Mouse (Mus musculus) lung, embryonic 14.5 days (tissue): ENCODE data around the gene Glce. TPM values are rescaled to one million over a fixed set of nuclear protein-coding genes. Genes with fewer than 3 reads are reported as not detected.

Experiments used
- ATAC-seq: fragments of 200-750 bp; cut with Nextera tagmentation; 2 replicates; pipeline ENCODE4 v1.8.0; 2017; ENCODE audit warnings: mild to moderate bottlenecking, moderate TSS enrichment, moderate library complexity; ENCODE audit not compliant: insufficient read depth
- DNase-seq: peaks from one replicate; pipeline ENCODE4 v3.0.0-alpha.2; 2015
- H3K27ac ChIP-seq: fragments of 300-500 bp; sonication (generic); 2 replicates; pipeline ENCODE4 v1.5.1; 2014; ENCODE audit warnings: low read depth, mild to moderate bottlenecking, moderate library complexity
- H3K27me3 ChIP-seq: fragments of 300-500 bp; sonication (generic); 2 replicates; pipeline ENCODE4 v1.6.1; 2014; ENCODE audit warnings: low read length, control low read depth; ENCODE audit not compliant: insufficient read depth
- H3K36me3 ChIP-seq: fragments of 300-500 bp; sonication (generic); 2 replicates; pipeline ENCODE4 v1.6.1; 2014; ENCODE audit warnings: control low read depth; ENCODE audit not compliant: insufficient read depth
- H3K4me1 ChIP-seq: fragments of 300-500 bp; sonication (generic); 2 replicates; pipeline ENCODE4 v1.6.1; 2014; ENCODE audit warnings: antibody characterized with exemption, control low read depth; ENCODE audit not compliant: insufficient read depth
- H3K4me2 ChIP-seq: fragments of 300-500 bp; sonication (generic); 2 replicates; pipeline ENCODE4 v1.6.1; 2014; ENCODE audit warnings: mild to moderate bottlenecking
- H3K4me3 ChIP-seq: fragments of 300-500 bp; sonication (generic); 2 replicates; pipeline ENCODE4 v1.5.1; 2014; ENCODE audit warnings: low read depth, low read length
- H3K9ac ChIP-seq: fragments of 300-500 bp; sonication (generic); 2 replicates; pipeline ENCODE4 v1.6.1; 2014
- H3K9me3 ChIP-seq: fragments of 300-500 bp; sonication (generic); 2 replicates; pipeline ENCODE4 v1.6.1; 2016; ENCODE audit warnings: low read depth, low read length, control low read depth
- CTCF ChIP-seq: IDR thresholded peaks from 2 replicates; pipeline ENCODE4 v1.5.1; 2016; ENCODE audit warnings: antibody characterized with exemption, low read depth
- WGBS: fragments of 180-500 bp; shearing (Covaris S2); extraction: QIAGEN DNeasy Blood & Tissue Kit; methylation state at CpG from one replicate; pipeline ENCODE4 v1.1.7; 2014; 5-methylcytosine and 5-hydroxymethylcytosine counted together
- polyA plus RNA-seq: library from polyadenylated mRNA; unstranded; fragments of >200 nt; fragmentation: Nextera tagmentation; extraction: Ambion mirVana; gene quantifications from 2 replicates; pipeline ENCODE4 v1.2.1, GENCODE M21; 2014

Glce gene
- polyA plus RNA-seq, 1 experiment from 2014 or later: 25.9 TPM

DNA sequence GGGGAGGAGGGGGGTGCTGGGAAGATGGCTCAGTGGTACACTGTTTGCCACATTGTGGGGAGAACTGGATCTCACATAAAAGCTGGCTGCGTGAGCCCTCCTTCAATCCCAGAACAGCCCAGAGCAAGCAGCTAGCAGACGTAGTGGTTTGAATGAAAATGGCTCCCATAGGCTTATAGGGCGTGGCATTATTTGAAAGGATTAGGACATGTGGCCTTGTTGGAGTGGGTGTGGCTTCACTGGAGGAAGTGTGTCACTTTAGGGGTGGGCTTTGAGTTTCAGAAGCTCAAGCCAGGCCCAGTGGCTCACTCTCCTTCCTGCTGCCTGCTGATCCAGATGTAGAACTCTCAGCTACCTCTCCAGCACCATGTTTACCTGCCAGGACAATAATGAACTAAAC is 90.2 kb downstream of the Glce start:
- no peak for TF ChIP-seq CTCF
- no peak for ATAC-seq
- no peaks in the 10 kb centered on the region for H3K4me1 ChIP-seq
- no peak overlapping the region for H3K9ac ChIP-seq
- H3K36me3 ChIP-seq: no peaks in the 10 kb centered on the region
- WGBS: 92% methylated on average over 3 of the region's 3 CpGs
- H3K27me3 ChIP-seq: peaks cover 3% of the 10 kb centered on the region; the same call in 1 of the 2 replicates
- no peak overlapping the region for H3K4me2 ChIP-seq
- no peak overlapping the region for H3K27ac ChIP-seq
- H3K9me3 ChIP-seq: no peaks in the 10 kb centered on the region
- no peak for DNase-seq
- no peak overlapping the region for H3K4me3 ChIP-seq

DNA sequence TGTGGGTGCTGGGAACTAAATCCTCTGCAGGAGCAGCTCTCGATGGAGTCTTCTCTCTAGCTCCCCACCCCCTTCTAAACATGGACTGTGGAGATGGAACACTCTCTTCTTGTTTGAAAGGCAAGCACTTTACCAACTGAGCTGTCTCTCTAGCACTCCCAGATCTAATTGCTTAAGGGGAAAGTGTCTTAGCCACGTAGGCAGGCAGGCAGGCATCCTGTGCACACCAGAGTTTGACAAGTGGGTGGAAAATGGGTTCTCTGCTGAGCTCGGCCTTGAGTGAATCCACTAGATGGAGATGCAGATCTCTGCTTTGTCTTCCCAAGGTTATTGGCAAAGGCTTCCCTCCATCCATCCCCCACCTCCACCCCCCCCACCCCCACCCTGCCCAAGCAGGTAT is 94.4 kb downstream of the Glce start:
- DNase-seq: no peak
- H3K36me3 ChIP-seq: no peaks in the 10 kb centered on the region
- no peak overlapping the region for H3K27ac ChIP-seq
- H3K4me1 ChIP-seq: no peaks in the 10 kb centered on the region
- H3K4me3 ChIP-seq: no peak overlapping the region
- H3K9me3 ChIP-seq: no peaks in the 10 kb centered on the region
- TF ChIP-seq CTCF: no peak
- 37% methylated on average over 3 of the region's 3 CpGs for WGBS
- no peak overlapping the region for H3K9ac ChIP-seq
- H3K4me2 ChIP-seq: no peak overlapping the region
- H3K27me3 ChIP-seq: peaks cover 13% of the 10 kb centered on the region; the same call in 1 of the 2 replicates
- no peak for ATAC-seq

DNA sequence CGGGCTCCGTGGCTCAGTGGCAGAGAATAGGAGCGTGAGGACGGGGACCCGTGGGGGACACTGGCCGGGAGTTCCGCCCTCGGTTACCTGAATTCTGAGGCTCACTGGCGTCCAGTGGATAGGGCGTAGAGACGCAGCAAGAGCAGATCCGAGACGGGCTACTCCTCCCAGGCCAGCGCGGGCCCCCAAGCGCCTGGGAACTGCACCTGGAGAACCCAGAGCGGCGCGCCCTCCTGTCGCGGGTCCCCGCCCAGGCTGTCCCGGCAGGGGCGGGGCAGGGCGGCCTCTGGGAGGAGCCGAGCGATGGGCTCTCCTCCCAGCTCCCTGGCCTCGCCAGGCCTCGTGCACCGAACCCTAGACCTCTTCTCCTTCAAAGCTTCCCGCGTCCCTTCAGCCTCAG is 95.9 kb downstream of the Glce start, which contains the start of gene Paqr5:
Gene Paqr5, minus strand, starts transcription at position 257 of the 400 bp plus-strand sequence.
- no peak for TF ChIP-seq CTCF
- ATAC-seq (peak; percentile 84), DNase-seq (peak; percentile 77)
- H3K4me2 ChIP-seq: peak within 1 kb of the TSS; percentile 74
- H3K4me1 ChIP-seq: no peaks in the 10 kb centered on the region
- H3K27me3 ChIP-seq: peaks cover 13% of the 10 kb centered on the region; the same call in 1 of the 2 replicates
- H3K9me3 ChIP-seq: no peaks in the 10 kb centered on the region
- peak within 1 kb of the TSS; percentile 40 for H3K9ac ChIP-seq
- H3K4me3 ChIP-seq: peak within 1 kb of the TSS; percentile 41
- H3K27ac ChIP-seq: no peak within 1 kb of the TSS
- no peaks in the 10 kb centered on the region for H3K36me3 ChIP-seq
- WGBS: under 1% methylated on average over 32 of the region's 32 CpGs

DNA sequence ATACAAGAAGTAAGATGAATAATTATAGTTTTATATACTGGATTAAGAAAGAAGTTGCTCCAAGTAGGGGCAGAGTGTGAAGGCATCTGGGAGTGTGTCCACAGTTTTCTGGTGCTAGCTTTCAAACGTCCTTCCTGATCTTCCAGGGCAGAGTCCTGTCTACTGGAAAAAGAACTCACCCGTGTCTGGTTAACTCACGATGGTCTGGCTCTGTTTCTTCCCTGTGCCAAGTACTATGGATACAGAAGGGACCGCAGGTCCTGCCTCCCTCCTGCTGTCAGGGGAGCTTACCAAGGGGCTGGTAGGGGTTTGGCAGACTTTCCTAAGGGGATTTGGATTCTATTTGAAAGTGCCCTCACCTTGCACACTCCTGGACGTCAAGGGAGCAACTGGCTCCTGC is 97.4 kb downstream of the Glce start:
- no peak for TF ChIP-seq CTCF
- Histone ChIP-seq H3K27me3 (peaks cover 13% of the 10 kb centered on the region; the same call in 1 of the 2 replicates), H3K4me3 (no peak overlapping the region), H3K27ac (no peak overlapping the region), H3K4me2 (no peak overlapping the region), H3K4me1 (no peaks in the 10 kb centered on the region), H3K9ac (no peak overlapping the region), H3K36me3 (no peaks in the 10 kb centered on the region), H3K9me3 (no peaks in the 10 kb centered on the region)
- 42% methylated on average over 5 of the region's 5 CpGs for WGBS
- no peak for DNase-seq
- ATAC-seq: no peak

DNA sequence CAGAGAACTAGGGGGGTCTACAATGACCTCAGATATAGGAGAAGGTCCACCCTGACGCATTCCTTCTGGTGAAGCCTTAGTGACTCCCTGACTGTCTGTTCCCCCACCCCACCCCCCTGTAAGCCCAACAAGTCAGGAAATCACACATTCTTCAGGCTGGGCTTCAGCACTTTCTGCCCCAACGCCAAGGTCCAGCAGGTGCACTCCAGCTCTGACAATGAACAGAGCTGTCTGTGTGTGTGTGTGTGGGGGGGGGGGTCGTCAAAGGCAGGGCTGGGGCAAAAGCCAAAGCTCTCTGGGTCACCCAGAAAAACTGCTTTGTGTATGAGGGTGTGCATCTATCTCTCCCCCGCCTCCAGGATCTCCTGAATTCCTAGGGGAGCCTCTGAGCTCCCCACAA is 98.6 kb downstream of the Glce start:
- ATAC-seq: no peak
- TF ChIP-seq CTCF: no peak
- no peak overlapping the region for H3K4me2 ChIP-seq
- no peaks in the 10 kb centered on the region for H3K36me3 ChIP-seq
- no peaks in the 10 kb centered on the region for H3K4me1 ChIP-seq
- H3K27ac ChIP-seq: no peak overlapping the region
- no peak overlapping the region for H3K9ac ChIP-seq
- peaks cover 13% of the 10 kb centered on the region; the same call in 1 of the 2 replicates for H3K27me3 ChIP-seq
- no peak overlapping the region for H3K4me3 ChIP-seq
- no peak for DNase-seq
- WGBS: 33% methylated on average over 4 of the region's 4 CpGs
- H3K9me3 ChIP-seq: no peaks in the 10 kb centered on the region

DNA sequence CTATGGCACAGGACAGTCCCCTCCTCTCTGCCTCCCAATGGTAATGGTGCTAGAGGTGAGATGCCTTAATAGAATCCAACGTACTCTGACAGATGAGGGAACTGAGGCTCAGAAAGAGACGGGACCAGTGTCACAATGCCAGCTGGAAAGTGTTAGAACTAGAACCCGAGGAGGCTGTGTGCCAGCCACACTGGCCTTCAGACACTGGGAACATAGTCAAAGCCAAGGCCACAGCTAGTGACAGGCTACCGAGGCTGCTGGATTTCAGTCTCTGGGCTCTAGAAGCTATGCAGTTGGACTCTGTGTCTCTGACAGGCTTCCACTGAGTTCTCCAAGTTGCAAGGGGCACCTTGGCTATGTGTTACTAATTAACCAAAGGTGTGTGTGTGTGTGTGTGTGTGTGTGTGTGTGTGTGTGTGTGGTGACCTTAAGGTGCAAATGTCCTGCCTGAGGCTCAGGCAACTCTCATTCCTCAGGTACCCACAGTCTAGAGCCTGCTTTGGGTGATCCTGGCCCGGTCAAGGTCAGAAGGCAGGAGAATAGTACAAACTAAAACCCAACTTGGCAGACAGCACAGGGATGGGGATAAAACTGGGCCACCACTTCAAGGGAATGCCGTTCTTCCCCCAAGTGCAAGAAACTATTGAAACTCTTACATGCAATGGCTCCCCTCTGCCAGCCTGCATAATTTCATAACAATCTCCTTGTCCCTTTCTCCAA is 99.3 kb downstream of the Glce start:
- H3K9ac ChIP-seq: no peak overlapping the region
- H3K4me2 ChIP-seq: no peak overlapping the region
- no peaks in the 10 kb centered on the region for H3K9me3 ChIP-seq
- peaks cover 13% of the 10 kb centered on the region; the same call in 1 of the 2 replicates for H3K27me3 ChIP-seq
- 75% methylated on average over 6 of the region's 6 CpGs for WGBS
- no peaks in the 10 kb centered on the region for H3K4me1 ChIP-seq
- TF ChIP-seq CTCF: no peak
- H3K36me3 ChIP-seq: no peaks in the 10 kb centered on the region
- H3K4me3 ChIP-seq: no peak overlapping the region
- no peak overlapping the region for H3K27ac ChIP-seq
- DNase-seq (no peak), ATAC-seq (no peak)

DNA sequence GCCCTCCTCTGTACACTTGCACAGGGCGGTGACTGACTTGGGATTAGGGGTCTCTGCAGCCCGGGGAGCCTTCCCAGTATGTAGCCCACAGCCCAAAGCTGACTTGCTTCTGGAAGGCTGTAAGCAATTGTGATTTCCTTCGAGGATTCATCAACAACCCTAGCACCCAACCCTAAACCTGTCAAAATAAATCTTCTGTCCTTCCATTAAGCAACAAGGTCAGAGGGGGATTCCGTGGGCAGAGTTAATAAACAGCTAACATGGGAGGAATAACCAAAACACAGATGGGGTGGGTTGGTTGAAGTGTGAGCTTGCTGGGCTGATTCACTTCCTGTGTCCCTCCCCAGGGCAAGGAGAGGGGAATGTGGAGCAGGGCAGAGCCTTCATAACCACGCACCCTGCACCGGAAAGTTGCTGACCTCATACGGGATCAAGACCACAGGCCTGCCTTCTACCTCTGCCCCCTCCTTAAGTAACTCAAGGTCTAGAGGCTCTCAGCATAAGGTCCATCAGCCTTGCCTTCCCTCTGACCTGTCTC is 100.8 kb downstream of the Glce start:
- 46% methylated on average over 7 of the region's 7 CpGs for WGBS
- no peak overlapping the region for H3K4me3 ChIP-seq
- no peak overlapping the region for H3K9ac ChIP-seq
- ATAC-seq: no peak
- H3K9me3 ChIP-seq: no peaks in the 10 kb centered on the region
- DNase-seq: no peak
- no peaks in the 10 kb centered on the region for H3K4me1 ChIP-seq
- no peak overlapping the region for H3K27ac ChIP-seq
- no peak for TF ChIP-seq CTCF
- no peak overlapping the region for H3K4me2 ChIP-seq
- no peaks in the 10 kb centered on the region for H3K36me3 ChIP-seq
- H3K27me3 ChIP-seq: 0 out of 2 replicates have a peak, but pooled peaks cover 6% of the 10 kb centered on the region
